Mouse (Mus musculus): ENCODE data around the gene Slc34a3.
"Not testable (repeated sequence)": the region's sequence is repeated elsewhere in the genome, so short reads cannot be mapped to it uniquely, and the experiment has no call there.

Gene Slc34a3

DNA sequence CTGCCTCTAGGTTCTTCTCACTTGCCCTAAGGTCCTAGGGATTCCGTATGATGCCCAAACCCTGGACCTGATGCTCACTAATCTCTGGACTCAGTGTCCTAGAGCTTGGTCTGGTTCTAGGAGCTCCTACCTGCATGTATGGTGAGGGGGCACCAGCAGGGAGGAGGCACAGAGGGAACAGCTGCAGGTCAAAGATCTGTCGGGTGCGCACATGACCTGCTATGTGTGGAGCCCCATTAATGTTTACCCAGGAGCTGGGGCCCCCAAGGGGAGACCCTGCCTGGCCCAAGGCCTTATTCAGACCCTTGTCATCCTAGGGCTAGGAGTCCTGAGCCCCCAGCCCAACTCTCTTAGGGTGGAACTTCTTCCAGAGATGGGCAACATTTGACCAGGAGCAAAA lies at the start of gene Slc34a3:
Gene Slc34a3, minus strand, starts transcription at position 315 of the 400 bp plus-strand sequence.
- no peak for DNase-seq

DNA sequence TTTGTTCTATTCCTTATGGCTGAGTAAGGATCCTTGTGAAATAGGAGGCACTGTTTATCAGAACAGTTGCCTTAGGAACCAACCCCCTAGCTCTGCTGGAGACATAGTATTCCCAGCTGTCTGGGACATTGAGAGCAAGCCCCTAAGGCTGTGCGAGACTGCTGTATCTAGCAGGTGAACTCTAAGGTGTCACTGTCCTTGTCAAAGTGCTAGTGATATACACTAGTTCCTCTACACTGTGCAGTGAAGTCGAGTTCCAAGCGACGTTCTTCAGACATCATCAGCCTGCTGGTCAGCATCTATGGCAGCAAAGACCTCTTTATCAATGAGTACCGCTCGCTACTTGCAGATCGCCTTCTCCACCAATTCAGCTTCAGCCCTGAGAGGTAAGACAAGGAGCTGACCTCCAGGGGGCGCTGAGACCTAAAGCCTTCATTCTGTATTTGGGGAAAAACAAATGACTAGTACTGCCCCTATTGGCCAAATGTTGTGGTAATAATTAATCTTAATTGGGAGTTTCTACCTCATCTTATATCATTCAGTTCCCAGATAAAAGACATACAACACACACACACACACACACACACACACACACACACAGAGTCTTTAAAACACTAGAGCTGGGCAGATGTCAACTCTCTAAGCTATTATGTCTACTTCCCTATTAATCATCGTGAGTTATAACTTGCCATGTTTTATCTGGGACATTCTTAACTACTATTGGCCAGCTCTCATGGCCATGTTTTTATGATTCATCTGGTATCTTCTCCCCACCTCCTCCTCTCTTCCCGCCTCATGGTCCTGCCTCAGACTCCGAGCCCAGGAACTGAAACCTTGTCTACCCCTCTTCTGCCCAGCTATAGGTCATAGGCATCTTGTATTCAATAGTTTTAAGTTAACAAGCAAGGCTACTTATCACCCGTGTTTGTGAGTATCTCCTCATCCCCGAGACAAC lies 45.0 kb upstream of the Slc34a3 start:
- peak; percentile 94 for DNase-seq

DNA sequence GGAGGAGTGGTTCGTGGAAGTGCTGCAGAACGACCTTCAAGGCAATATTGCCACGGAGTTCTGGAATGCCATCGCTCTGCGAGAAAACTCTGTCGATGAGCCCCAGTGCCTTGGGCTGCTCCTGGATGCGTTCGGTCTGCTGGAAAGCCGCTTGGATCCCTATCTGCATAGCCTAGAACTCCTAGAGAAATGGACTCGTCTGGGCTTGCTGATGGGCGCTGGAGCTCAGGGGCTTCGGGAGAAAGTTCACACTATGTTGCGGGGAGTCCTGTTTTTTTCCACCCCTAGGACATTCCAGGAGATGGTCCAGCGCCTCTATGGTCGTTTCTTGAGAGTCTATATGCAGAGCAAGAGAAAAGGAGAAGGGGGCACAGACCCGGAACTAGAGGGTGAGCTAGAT lies 38.8 kb upstream of the Slc34a3 start:
- no peak for DNase-seq

- DNase-seq: no peak
Measured at GRCm38 (mm10) chr2:25272515-25272914, 38.4 kb upstream of the Slc34a3 start.

- DNase-seq: peak; percentile 99
Measured at GRCm38 (mm10) chr2:25271827-25272511, 37.8 kb upstream of the Slc34a3 start, which contains the start of the genes Ssna1 and Anapc2. TSS of gene Ssna1 (minus strand) at chr2:25272438. TSS of gene Anapc2 (plus strand) at chr2:25272478.

DNA sequence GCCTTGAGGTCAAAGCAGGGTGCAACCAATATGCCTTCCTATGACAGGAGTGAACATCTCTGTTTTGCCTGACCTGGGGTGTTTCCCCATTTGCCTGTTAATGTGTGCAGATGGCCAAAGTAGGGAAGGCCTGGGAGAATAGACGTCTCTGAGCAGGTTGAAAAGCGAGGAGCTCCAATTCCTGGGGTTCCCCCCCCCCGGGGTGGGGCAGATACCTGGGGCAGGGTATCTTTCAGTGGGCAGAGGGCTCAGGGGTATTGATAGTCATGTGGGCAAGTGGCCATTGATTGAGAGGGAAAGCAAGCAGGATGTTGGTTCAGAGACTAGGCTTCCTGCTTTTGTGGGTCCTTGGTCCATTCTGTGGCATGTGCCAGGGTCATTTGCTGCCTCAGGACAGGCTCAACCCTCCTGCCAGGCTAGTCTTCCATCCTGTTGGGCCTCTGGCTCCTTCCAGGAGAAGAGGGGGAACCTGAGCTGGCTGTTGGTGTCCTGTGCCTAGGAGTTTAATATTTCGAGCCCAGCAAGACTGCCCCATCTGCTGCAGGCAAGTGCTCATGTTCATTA lies 33.7 kb upstream of the Slc34a3 start:
- no peak for DNase-seq

DNA sequence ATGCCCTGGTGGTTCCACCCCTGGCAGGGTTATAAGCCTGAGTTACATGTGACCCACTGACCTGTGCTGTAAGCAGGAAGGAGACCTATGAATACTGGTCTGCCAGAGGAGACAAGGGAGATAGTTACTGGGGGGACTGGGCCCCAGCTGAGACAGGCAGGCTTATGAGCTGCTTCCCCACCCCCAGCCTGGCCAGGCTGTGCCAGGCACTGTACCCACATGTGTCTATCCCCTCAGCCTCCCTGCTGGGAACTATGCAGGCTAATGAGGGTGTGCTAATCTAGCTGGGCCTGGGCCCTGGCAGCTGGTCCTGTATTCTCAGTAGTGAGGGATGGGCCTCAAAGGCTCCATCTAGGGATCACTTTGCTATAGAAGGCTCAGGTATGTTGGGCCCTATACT lies 33.1 kb upstream of the Slc34a3 start:
- DNase-seq: no peak

DNA sequence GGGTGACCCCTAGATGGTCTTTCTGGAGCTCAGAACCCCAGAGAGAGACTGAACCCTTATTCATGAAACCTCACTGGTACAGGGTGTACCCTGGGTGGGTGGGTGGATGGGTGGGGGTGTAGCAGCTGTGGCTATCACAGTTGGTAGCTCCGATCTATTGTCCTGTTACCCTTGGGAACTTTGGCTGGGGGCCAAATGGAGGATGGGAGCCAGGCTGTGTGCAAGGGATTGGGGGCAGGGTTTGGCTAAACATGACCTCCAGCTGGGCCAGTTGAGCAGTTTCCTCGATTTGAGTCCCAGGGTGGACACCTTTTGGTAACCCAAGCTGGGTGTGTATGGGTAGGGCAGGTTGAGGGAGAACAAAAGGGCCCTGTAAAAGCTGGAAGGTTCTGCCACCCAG lies 32.6 kb upstream of the Slc34a3 start:
- DNase-seq: peak; percentile 44

GRCm38 (mm10) chr2:25265897-25266656 lies 31.9 kb upstream of the Slc34a3 start:
- peak; percentile 49 for DNase-seq

DNA sequence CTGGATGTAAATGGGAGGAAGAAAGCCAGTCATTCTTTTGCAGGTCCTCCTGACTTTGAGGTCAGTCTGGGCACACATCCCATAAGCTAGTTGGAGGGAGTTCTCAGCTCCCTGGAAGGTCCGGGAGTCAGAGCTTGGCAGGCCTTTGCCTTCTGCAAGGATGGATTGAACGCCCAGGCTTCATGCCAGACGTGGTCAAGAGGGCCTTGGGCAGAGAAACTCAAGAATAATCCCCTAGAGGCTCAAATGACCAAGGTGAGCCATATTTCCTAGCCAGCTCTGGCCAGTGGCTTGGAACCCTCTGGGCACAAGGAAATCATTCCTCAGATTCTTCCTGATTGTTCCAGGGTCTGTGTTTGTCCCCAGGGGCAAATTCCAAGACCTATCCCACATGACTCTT lies 30.7 kb upstream of the Slc34a3 start:
- DNase-seq: no peak

DNA sequence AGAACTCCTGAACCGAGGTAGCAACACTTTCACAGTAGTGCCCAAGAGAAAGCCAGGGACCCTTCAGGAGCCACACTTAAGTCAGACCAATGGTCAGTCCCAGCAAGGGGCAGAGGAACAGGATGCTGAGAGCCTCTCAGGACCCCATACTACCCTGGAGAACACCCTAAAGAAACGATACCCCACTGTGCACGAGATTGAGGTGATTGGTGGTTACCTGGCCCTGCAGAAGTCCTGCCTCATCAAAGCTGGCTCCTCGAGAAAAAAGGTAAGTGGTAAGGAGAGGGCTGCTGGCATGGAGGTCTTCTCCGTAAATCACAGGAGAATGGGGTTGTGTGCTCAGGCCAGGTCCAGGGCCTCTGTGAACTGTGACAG lies 30.1 kb upstream of the Slc34a3 start:
- DNase-seq: no peak

GRCm38 (mm10) chr2:25263623-25264285 lies 29.6 kb upstream of the Slc34a3 start:
- no peak for DNase-seq

DNA sequence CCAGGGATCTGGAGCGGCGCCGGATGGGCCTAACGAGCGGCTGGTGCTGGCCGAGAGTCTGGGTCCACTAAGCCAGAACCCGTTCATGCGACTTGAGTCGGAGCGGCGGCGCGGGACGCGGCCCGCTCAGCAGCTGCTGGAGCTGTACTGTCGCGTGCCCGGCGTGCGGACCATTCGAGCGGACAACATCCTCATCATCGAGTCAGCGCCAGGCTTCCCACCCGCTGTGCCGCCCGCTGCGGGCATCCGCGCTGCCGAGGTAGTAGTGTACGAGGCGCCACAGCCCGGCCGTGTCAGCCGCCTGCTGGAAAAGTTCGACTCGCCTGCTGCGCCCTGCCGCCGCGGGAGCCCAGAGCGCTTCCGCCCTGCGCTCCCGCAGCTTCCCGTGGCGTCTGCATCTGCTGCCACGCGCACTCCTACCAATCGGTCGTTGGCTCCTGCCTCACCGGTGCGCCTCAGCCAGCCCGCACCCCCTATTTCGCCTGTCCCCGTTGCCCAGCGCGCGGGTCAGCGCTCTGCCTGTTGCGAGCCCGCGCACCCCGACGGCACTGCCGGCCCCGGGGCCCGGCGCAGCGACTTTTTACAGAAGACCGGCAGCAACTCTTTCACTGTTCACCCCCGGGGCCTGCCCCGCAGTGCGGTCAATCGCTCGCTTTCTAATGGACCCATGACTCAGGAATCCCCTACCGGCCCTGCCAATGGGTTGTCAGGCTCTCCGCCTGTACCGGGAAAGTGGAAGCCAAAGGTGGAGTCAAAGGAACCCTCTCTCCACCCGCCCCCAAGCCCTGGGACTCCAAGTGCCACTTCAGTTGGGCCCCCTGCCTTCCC lies 28.8 kb upstream of the Slc34a3 start:
- DNase-seq: no peak

- DNase-seq: peak; percentile 99
Measured at GRCm38 (mm10) chr2:25262291-25262767, 28.2 kb upstream of the Slc34a3 start, which contains the start of gene Tprn. TSS of gene Tprn (plus strand) at chr2:25262618.

GRCm38 (mm10) chr2:25261870-25262269 lies 27.7 kb upstream of the Slc34a3 start:
- no peak for DNase-seq

DNA sequence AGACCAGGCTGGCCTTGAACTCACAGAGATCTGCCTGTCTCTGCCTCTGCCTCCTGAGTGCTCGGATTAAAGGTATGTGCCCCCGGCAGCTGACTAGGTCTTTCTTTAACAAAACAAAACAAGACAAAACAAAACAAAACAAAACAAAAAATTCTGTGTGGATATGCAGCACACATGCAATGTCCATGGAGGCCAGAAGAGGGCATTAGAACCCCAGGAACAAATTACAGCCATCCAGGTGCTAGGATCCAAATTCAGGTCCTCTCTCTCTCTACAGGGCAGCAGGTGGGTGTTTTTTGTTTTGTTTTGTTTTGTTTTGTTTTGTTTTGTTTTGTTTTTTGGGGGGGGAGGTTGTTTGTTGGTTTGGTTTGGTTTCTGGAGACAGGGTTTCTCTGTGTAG lies 24.7 kb upstream of the Slc34a3 start:
- DNase-seq: no peak

DNA sequence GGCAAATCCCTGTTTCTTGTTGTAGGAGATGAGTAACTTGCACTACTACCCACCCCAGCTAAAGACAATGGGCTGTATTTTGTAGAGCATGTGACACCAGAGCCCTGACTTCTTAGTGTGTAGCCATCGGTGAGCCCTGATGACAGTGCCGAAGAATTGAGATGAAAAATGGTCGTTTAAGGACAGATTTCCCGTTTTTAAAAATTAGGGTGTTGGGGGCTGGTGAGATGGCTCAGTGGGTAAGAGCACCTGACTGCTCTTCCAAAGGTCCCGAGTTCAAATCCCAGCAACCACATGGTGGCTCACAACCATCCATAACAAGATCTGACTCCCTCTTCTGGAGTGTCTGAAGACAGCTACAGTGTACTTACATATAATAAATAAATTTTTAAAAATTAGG lies 23.1 kb upstream of the Slc34a3 start:
- DNase-seq: not testable (repeated sequence)

DNA sequence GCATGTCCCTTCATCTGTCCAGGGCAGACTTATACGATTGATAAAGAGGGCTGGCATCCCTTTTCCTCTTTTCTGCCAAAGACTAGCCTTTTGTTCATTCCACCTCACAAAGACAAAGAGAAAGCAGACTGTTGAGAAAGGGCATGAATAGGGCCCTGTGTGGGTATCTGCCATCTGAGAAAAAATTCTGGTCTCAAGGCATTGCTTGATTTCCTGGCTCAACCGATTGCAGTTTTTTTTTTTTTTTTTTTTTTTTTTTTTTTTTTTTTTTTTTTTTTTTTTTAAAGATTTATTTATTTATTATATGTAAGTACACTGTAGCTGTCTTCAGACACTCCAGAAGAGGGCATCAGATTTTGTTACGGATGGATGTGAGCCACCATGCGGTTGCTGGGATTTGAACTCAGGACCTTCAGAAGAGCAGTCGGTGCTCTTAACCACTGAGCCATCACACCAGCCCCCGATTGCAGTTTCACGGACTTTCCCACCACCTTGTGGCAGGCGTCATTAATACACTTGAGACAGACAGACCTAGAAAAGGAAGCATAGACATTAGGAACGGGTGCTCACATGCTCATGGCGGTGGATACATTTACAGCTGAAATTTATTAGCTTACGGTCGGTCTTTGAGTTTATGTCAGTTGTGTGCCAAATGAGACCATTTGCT lies 22.4 kb upstream of the Slc34a3 start:
- DNase-seq: peak; percentile 77

- DNase-seq: peak; percentile 93
Measured at GRCm38 (mm10) chr2:25255284-25255779, 21.2 kb upstream of the Slc34a3 start, which contains the start of gene Tmem203. TSS of gene Tmem203 (plus strand) at chr2:25255439.

GRCm38 (mm10) chr2:25252331-25252730 lies 18.2 kb upstream of the Slc34a3 start:
- peak; percentile 57 for DNase-seq
